Mouse (Mus musculus): ENCODE data around the gene Yipf2. TPM values are rescaled to one million over a fixed set of nuclear protein-coding genes. Genes with fewer than 3 reads are reported as not detected.
A peak's percentile ranks its signal among the peaks of the same experiment; 100 is the strongest.

Yipf2 gene
- total and polyA plus RNA-seq, 2 experiments from 2014 or later: 17.0 to 21.7 TPM

DNA sequence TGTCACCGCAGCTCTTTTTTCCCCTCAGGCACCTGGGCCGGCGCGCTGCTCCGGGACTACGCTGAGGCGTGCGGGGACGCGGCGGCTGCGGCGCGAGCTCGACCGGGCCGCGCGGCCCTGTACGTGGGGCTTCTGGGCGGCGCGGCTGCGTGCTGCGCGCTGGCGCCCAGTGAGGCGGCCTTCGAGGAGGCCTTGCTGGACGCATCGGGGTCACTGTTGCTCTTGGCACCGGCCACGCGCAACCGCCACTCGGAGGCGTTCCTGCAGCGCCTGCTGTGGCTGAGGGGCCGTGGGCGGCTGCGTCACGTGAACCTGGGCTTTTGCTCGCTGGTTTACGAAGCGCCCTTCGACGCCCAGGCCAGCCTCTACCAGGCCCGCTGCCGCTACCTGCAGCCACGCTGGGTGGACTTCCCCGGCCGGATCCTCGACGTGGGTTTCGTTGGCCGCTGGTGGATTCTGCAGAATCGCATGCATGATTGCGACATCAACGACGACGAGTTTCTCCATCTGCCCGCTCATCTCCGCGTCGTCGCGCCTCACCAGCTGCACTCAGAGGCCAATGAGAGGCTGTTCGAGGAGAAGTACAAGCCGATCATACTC, 594 bp upstream of the Yipf2 start:
- peak; percentile 55 for ATAC-seq (ENCODE audit: low FRiP score)
- no peaks in the 10 kb centered on the region for H3K27me3 ChIP-seq (ENCODE audit: insufficient read depth, low read length)
- peaks cover 8% of the 10 kb centered on the region for H3K4me1 ChIP-seq (ENCODE audit: insufficient read depth, low read length)
- TF ChIP-seq CTCF (IDR thresholded peaks at IDR 0.05): no peak
- peaks cover 13% of the 10 kb centered on the region for H3K36me3 ChIP-seq (ENCODE audit: insufficient read depth, low read length)
- 2% methylated on average over 61 of the region's 69 CpGs for WGBS
- H3K27ac ChIP-seq (ENCODE audit: low read depth, low read length): peak overlapping the region; percentile 81
- H3K9ac ChIP-seq (replicated peaks; ENCODE audit: low read length, poor library complexity, severe bottlenecking): peak overlapping the region; percentile 79
- H3K4me2 ChIP-seq (ENCODE audit: low read depth, low read length, poor library complexity, severe bottlenecking): peak overlapping the region; percentile 89
- H3K9me3 ChIP-seq (ENCODE audit: low read length): no peaks in the 10 kb centered on the region
- H3K4me3 ChIP-seq (ENCODE audit: low read depth, low read length): peak overlapping the region; percentile 92
- peak; percentile 38 for DNase-seq (ENCODE audit: low spot score)

GRCm38 (mm10) chr9:21591831-21592702, 561 bp downstream of the Yipf2 start:
- H3K4me3 ChIP-seq (ENCODE audit: low read depth, low read length): peak overlapping the region; percentile 92
- TF ChIP-seq CTCF (IDR thresholded peaks at IDR 0.05): no peak
- ATAC-seq (ENCODE audit: low FRiP score): peak; percentile 75
- H3K4me2 ChIP-seq (ENCODE audit: low read depth, low read length, poor library complexity, severe bottlenecking): peak overlapping the region; percentile 89
- no peak for DNase-seq (ENCODE audit: low spot score)
- H3K27me3 ChIP-seq (ENCODE audit: insufficient read depth, low read length): no peaks in the 10 kb centered on the region
- peak overlapping the region; percentile 79 for H3K9ac ChIP-seq (replicated peaks; ENCODE audit: low read length, poor library complexity, severe bottlenecking)
- H3K4me1 ChIP-seq (ENCODE audit: insufficient read depth, low read length): peaks cover 8% of the 10 kb centered on the region
- 25% methylated on average over 17 of the region's 17 CpGs for WGBS
- peak overlapping the region; percentile 65 for H3K27ac ChIP-seq (ENCODE audit: low read depth, low read length)
- no peaks in the 10 kb centered on the region for H3K9me3 ChIP-seq (ENCODE audit: low read length)
- H3K36me3 ChIP-seq (ENCODE audit: insufficient read depth, low read length): peaks cover 23% of the 10 kb centered on the region

- H3K27ac ChIP-seq (ENCODE audit: low read depth, low read length): no peak overlapping the region
- TF ChIP-seq CTCF (IDR thresholded peaks at IDR 0.05): no peak
- H3K36me3 ChIP-seq (ENCODE audit: insufficient read depth, low read length): peaks cover 31% of the 10 kb centered on the region
- DNase-seq (ENCODE audit: low spot score) (no peak), ATAC-seq (ENCODE audit: low FRiP score) (no peak)
- H3K4me2 ChIP-seq (ENCODE audit: low read depth, low read length, poor library complexity, severe bottlenecking): peak overlapping the region; percentile 89; the same call in 1 of the 2 replicates
- H3K27me3 ChIP-seq (ENCODE audit: insufficient read depth, low read length): no peaks in the 10 kb centered on the region
- peaks cover 8% of the 10 kb centered on the region for H3K4me1 ChIP-seq (ENCODE audit: insufficient read depth, low read length)
- no peak overlapping the region for H3K4me3 ChIP-seq (ENCODE audit: low read depth, low read length)
- 81% methylated on average over 6 of the region's 6 CpGs for WGBS
- H3K9ac ChIP-seq (replicated peaks; ENCODE audit: low read length, poor library complexity, severe bottlenecking): no peak overlapping the region
- H3K9me3 ChIP-seq (ENCODE audit: low read length): no peaks in the 10 kb centered on the region
These were observed 1.3 kb downstream of the Yipf2 start for GRCm38 (mm10) chr9:21591127-21591830.

- WGBS: 87% methylated on average over 5 of the region's 5 CpGs
- Histone ChIP-seq H3K36me3 (ENCODE audit: insufficient read depth, low read length) (peaks cover 46% of the 10 kb centered on the region), H3K4me1 (ENCODE audit: insufficient read depth, low read length) (peaks cover 8% of the 10 kb centered on the region), H3K4me3 (ENCODE audit: low read depth, low read length) (no peak overlapping the region), H3K27me3 (ENCODE audit: insufficient read depth, low read length) (no peaks in the 10 kb centered on the region), H3K27ac (ENCODE audit: low read depth, low read length) (no peak overlapping the region), H3K9ac (replicated peaks; ENCODE audit: low read length, poor library complexity, severe bottlenecking) (no peak overlapping the region), H3K4me2 (ENCODE audit: low read depth, low read length, poor library complexity, severe bottlenecking) (no peak overlapping the region), H3K9me3 (ENCODE audit: low read length) (no peaks in the 10 kb centered on the region)
- DNase-seq (ENCODE audit: low spot score) (no peak), ATAC-seq (ENCODE audit: low FRiP score) (no peak)
- TF ChIP-seq CTCF (IDR thresholded peaks at IDR 0.05): no peak
These were observed 3.1 kb downstream of the Yipf2 start for GRCm38 (mm10) chr9:21589538-21589937.

GRCm38 (mm10) chr9:21588350-21588749, 4.3 kb downstream of the Yipf2 start:
- H3K9ac ChIP-seq (replicated peaks; ENCODE audit: low read length, poor library complexity, severe bottlenecking): no peak overlapping the region
- H3K4me1 ChIP-seq (ENCODE audit: insufficient read depth, low read length): peaks cover 4% of the 10 kb centered on the region
- no peak overlapping the region for H3K4me2 ChIP-seq (ENCODE audit: low read depth, low read length, poor library complexity, severe bottlenecking)
- DNase-seq (ENCODE audit: low spot score) (no peak), ATAC-seq (ENCODE audit: low FRiP score) (no peak)
- H3K27ac ChIP-seq (ENCODE audit: low read depth, low read length): no peak overlapping the region
- no peaks in the 10 kb centered on the region for H3K27me3 ChIP-seq (ENCODE audit: insufficient read depth, low read length)
- peaks cover 53% of the 10 kb centered on the region for H3K36me3 ChIP-seq (ENCODE audit: insufficient read depth, low read length)
- TF ChIP-seq CTCF (IDR thresholded peaks at IDR 0.05): no peak
- H3K9me3 ChIP-seq (ENCODE audit: low read length): no peaks in the 10 kb centered on the region
- no peak overlapping the region for H3K4me3 ChIP-seq (ENCODE audit: low read depth, low read length)
- WGBS: 90% methylated on average over 8 of the region's 8 CpGs

Measured in midbrain, postnatal 0 days (tissue).